Mouse (Mus musculus) lung, postnatal 0 days (tissue): Measurements from ENCODE around the gene Shroom3. TPM values are rescaled to one million over a fixed set of nuclear protein-coding genes. Genes with fewer than 3 reads are reported as not detected.
A peak's percentile ranks its signal among the peaks of the same experiment; 100 is the strongest.

Experiments
- ATAC-seq: fragments of 200-750 bp; cut with Nextera tagmentation; 2 replicates; pipeline ENCODE4 v1.8.0; 2017; ENCODE audit warnings: moderate library complexity
- DNase-seq: peaks from one replicate; pipeline ENCODE4 v3.0.0-alpha.2; 2016; ENCODE audit warnings: low spot score
- H3K27ac ChIP-seq: fragments of 300-500 bp; sonication (generic); 2 replicates; pipeline ENCODE4 v1.5.1; 2014; ENCODE audit warnings: antibody characterized with exemption, mild to moderate bottlenecking, low read length, mixed read lengths
- H3K27me3 ChIP-seq: fragments of 300-500 bp; sonication (generic); replicated peaks from 2 replicates; pipeline ENCODE4 v1.6.1; 2014; ENCODE audit warnings: low read length, mixed read lengths; ENCODE audit not compliant: insufficient read depth
- H3K36me3 ChIP-seq: fragments of 300-500 bp; sonication (generic); 2 replicates; pipeline ENCODE4 v1.6.1; 2014; ENCODE audit warnings: low read length, mixed read lengths; ENCODE audit not compliant: insufficient read depth
- H3K4me1 ChIP-seq: fragments of 300-500 bp; sonication (generic); 2 replicates; pipeline ENCODE4 v1.6.1; 2014; ENCODE audit warnings: antibody characterized with exemption, low read depth, low read length, mixed read lengths; ENCODE audit not compliant: insufficient read depth
- H3K4me2 ChIP-seq: fragments of 300-500 bp; sonication (generic); replicated peaks from 2 replicates; pipeline ENCODE4 v1.6.1; 2014; ENCODE audit warnings: low read depth, mild to moderate bottlenecking, low read length, moderate library complexity, mixed read lengths
- H3K4me3 ChIP-seq: fragments of 300-500 bp; sonication (generic); 2 replicates; pipeline ENCODE4 v1.5.1; 2014; ENCODE audit warnings: low read depth, low read length
- H3K9ac ChIP-seq: fragments of 300-500 bp; sonication (generic); replicated peaks from 2 replicates; pipeline ENCODE4 v1.6.1; 2014; ENCODE audit warnings: low read depth, mild to moderate bottlenecking
- H3K9me3 ChIP-seq: fragments of 300-500 bp; sonication (generic); 2 replicates; pipeline ENCODE4 v1.6.1; 2016; ENCODE audit warnings: low read length, mixed read lengths
- CTCF ChIP-seq: IDR thresholded peaks from 2 replicates; pipeline ENCODE4 v1.5.1; 2016; ENCODE audit warnings: antibody characterized with exemption, mild to moderate bottlenecking
- EP300 ChIP-seq: IDR thresholded peaks from 2 replicates; pipeline ENCODE4 v1.6.1; 2016; ENCODE audit warnings: antibody characterized with exemption, mild to moderate bottlenecking, control low read depth
- WGBS: fragments of 180-500 bp; shearing (Covaris S2); extraction: QIAGEN DNeasy Blood & Tissue Kit; methylation state at CpG from one replicate; pipeline ENCODE4 v1.1.7; 2014; 5-methylcytosine and 5-hydroxymethylcytosine counted together
- polyA plus RNA-seq: library from polyadenylated mRNA; unstranded; fragments of >200 nt; fragmentation: Nextera tagmentation; extraction: Ambion mirVana; gene quantifications from 2 replicates; pipeline ENCODE4 v1.2.1, GENCODE M21; 2015

Gene Shroom3
- polyA plus RNA-seq, 1 experiment from 2014 or later = 8.8 TPM

DNA sequence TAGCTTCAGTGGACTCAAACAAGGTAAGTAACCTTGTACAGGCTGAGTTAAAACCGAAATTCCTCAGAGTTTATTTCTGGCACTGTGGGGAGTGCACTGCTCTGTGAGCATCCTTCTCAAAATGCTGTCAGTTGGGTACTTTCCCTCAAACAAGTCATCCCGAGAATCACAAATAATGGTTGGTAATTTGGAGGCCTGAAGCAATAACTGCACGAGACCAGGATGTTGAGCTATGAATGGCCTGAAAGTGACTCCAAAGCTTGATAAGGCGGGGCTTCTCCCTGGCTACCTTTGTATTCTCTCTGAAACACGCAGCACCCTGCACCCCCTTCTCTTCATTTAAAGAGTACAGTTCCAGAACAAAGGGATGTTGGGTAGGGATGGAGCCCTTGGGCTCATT, 261.6 kb downstream of the Shroom3 start:
- Histone ChIP-seq H3K4me1 (no peaks in the 10 kb centered on the region), H3K9ac (no peak overlapping the region), H3K4me2 (no peak overlapping the region), H3K36me3 (peaks cover 32% of the 10 kb centered on the region), H3K9me3 (peaks cover 18% of the 10 kb centered on the region), H3K27me3 (no peaks in the 10 kb centered on the region), H3K4me3 (no peak overlapping the region), H3K27ac (no peak overlapping the region)
- 81% methylated on average over 5 of the region's 5 CpGs for WGBS
- DNase-seq (no peak), ATAC-seq (no peak)
- no peak for TF ChIP-seq EP300
- no peak for TF ChIP-seq CTCF

DNA sequence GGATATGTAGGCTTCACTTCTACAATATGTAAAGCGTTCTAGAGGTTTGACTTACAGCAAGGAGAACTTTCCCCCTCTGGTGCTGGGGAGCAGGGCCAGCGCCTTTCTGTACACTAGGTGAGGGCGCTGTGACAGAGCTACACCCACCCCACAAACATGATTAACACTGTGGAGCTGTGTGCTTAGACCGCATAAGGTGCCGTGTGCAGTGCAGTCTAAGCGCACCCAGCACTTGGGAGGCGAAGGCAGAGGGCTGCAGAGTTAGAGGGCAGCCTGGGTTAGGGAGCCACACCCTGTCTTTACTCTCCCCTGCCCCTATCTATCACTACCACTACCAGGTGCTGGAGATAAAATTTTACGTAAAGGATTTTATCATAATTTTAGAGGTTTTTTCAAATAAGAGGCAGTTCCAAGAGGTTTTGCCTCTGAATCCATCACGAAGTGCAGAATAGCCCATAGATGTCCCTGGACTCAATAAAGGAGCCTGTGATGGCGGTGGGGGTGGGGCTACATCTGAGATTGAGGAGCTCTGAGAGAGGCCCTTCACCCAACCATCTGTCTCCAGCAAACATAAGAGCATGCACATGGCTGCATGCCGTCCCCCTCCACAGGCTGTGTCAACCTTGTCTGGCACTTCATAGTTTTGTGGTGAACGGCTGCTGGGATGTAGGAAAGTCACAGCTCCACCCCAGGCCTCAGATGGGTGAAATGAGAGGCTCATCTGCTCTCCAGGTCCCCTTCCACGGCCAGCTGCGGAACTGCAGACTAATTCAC, 265.9 kb downstream of the Shroom3 start:
- Histone ChIP-seq H3K27ac (no peak overlapping the region), H3K27me3 (no peaks in the 10 kb centered on the region), H3K36me3 (peaks cover 20% of the 10 kb centered on the region; the same call in 1 of the 2 replicates), H3K9ac (no peak overlapping the region), H3K9me3 (no peaks in the 10 kb centered on the region), H3K4me2 (no peak overlapping the region), H3K4me1 (no peaks in the 10 kb centered on the region), H3K4me3 (no peak overlapping the region)
- 0 out of 2 replicates have a peak, but pooled peaks have one; percentile 18 for ATAC-seq
- 59% methylated on average over 14 of the region's 14 CpGs for WGBS
- TF ChIP-seq EP300 (no peak), CTCF (no peak)
- DNase-seq = no peak

DNA sequence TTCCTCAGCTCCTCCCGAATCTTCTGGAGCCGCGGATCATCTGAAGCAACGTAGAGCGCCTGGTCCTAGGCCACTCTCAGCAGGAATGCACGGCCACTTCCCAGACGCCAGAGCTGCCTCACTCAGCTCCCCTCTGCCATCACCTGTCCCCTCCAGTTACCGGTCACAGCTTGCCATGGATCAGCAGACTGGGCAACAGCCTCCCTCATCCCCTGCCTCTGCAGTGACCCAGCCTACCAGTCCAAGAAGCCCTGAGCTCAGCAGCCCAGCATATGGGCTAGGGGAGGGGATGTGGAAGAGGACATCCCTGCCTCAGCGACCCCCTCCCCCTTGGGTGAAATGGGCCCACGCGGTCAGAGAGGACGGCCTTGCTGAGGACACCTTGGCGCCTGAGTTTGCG, 267.3 kb downstream of the Shroom3 start:
- Histone ChIP-seq H3K9ac (no peak overlapping the region), H3K4me1 (no peaks in the 10 kb centered on the region), H3K4me3 (no peak overlapping the region), H3K4me2 (no peak overlapping the region), H3K27me3 (no peaks in the 10 kb centered on the region), H3K27ac (no peak overlapping the region), H3K9me3 (no peaks in the 10 kb centered on the region), H3K36me3 (peaks cover 20% of the 10 kb centered on the region; the same call in 1 of the 2 replicates)
- ATAC-seq (no peak), DNase-seq (no peak)
- WGBS = 87% methylated on average over 14 of the region's 14 CpGs
- no peak for TF ChIP-seq EP300
- no peak for TF ChIP-seq CTCF

DNA sequence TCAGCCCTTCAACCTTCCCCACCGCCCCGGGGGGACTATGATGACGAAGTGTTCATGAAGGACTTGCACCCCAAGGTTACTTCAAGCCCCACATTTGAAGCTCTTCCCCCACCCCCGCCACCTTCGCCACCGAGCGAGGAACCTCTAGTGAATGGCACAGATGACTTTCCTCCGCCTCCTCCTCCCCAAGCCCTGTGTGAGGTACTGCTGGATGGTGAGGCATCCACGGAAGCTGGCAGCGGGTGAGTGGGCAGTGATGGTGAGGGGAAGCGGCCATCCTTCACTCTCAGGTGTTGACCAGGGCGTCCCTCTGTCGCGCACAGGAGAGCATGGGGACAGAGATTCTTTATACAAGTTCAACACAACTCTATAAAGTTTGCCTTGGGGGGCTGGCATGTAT, 267.8 kb downstream of the Shroom3 start:
- H3K36me3 ChIP-seq = peaks cover 20% of the 10 kb centered on the region; the same call in 1 of the 2 replicates
- 93% methylated on average over 14 of the region's 14 CpGs for WGBS

DNA sequence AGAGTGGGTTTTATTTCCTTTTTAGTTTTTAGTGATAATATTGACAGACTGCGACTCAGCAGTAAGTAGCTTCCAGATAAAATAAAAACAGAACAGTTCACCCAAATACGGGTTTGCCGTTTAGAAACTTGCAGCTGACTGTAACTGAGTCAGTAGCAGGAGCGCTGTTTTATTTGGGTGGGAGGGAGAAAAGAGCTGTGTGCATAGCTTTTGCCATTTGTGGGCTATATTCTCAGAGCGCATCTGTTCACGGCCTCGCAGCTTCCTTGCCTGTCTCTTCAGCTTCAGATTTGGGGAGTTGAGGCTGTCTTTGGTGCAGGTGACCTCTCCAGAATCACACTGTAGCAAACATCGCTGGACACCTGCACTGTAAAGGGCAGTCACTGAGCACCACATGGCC, 270.6 kb downstream of the Shroom3 start:
- H3K27ac ChIP-seq = no peak overlapping the region
- 90% methylated on average over 8 of the region's 8 CpGs for WGBS

More for the DNA sequence above, 267.8 kb downstream of the Shroom3 start:
- Histone ChIP-seq H3K27ac (no peak overlapping the region), H3K4me2 (no peak overlapping the region), H3K4me1 (no peaks in the 10 kb centered on the region), H3K4me3 (no peak overlapping the region), H3K9me3 (no peaks in the 10 kb centered on the region), H3K27me3 (no peaks in the 10 kb centered on the region), H3K9ac (no peak overlapping the region)
- no peak for DNase-seq
- no peak for ATAC-seq
- no peak for TF ChIP-seq EP300
- no peak for TF ChIP-seq CTCF

DNA sequence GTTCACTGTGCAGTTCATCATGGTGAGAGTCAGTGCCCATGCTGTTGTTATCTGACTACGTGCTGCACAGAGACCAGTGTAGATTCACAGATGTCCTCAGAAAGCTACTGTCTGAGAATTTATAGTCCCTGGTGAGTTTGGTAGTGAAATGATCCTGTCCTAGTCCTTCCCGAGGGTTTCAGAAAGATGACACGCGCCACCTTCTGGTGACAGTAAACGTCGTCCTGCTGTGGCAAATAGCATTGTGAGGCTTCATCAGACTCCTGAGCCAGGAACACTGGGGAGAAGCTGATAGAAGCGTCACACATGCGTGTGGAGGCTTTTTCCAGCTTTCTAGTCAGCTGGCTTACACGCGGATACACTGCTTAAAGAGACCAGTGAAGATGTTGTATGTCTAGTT, 271.1 kb downstream of the Shroom3 start:
- H3K4me3 ChIP-seq = no peak overlapping the region
- H3K4me1 ChIP-seq = no peaks in the 10 kb centered on the region
- H3K27me3 ChIP-seq = no peaks in the 10 kb centered on the region
- no peak overlapping the region for H3K27ac ChIP-seq
- WGBS = 22% methylated on average over 10 of the region's 10 CpGs
- TF ChIP-seq EP300 = no peak
- TF ChIP-seq CTCF = peak; percentile 89
- ATAC-seq (peak; percentile 61), DNase-seq (peak; percentile 74)
- H3K4me2 ChIP-seq = no peak overlapping the region
- no peak overlapping the region for H3K9ac ChIP-seq
- no peaks in the 10 kb centered on the region for H3K9me3 ChIP-seq
- peaks cover 20% of the 10 kb centered on the region; the same call in 1 of the 2 replicates for H3K36me3 ChIP-seq

More for the DNA sequence above, 270.6 kb downstream of the Shroom3 start:
- TF ChIP-seq EP300 (no peak), CTCF (no peak)
- H3K4me2 ChIP-seq = no peak overlapping the region
- no peaks in the 10 kb centered on the region for H3K4me1 ChIP-seq
- H3K9me3 ChIP-seq = no peaks in the 10 kb centered on the region
- DNase-seq (no peak), ATAC-seq (no peak)
- H3K27me3 ChIP-seq = no peaks in the 10 kb centered on the region
- peaks cover 20% of the 10 kb centered on the region; the same call in 1 of the 2 replicates for H3K36me3 ChIP-seq
- no peak overlapping the region for H3K4me3 ChIP-seq
- H3K9ac ChIP-seq = no peak overlapping the region
